Mouse (Mus musculus) liver, embryonic 14.5 days (tissue): ENCODE measurements at regions not wholly inside any gene's neighbourhood (a gene's known extent, or its start where the extent isn't known, plus 50 kb on each side); places are given as distances from the start of the nearest gene placed in this dataset.

Experiments
- CTCF ChIP-seq: IDR thresholded peaks from 2 replicates; pipeline ENCODE4 v1.5.1; 2016; ENCODE audit warnings: antibody characterized with exemption, low read depth, control low read depth
- EP300 ChIP-seq: IDR thresholded peaks from 2 replicates; pipeline ENCODE4 v1.6.1; 2016; ENCODE audit warnings: antibody characterized with exemption, low read depth

DNA sequence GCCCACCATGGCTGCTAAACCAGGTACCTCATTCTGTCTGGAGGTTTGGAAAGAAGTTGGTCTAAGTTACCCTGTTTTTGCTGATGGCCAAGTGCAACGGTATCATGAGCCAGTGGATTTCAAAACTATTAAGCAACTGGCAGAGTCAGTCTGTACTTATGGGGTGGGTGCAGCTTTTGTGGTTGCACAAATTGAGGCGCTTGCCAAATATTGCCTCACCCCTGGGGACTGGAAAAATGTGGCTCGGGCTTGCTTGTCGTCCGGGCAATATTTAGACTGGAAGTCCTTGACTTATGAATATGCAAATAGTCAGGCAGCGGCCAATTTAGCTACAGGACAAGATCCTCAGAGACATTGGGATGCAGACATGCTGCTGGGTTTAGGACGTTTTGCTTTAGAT is 110.2 kb downstream of the Olfr164 start:
- TF ChIP-seq CTCF (no peak), EP300 (no peak)
